Mouse (Mus musculus): ENCODE data around the gene 2010300C02Rik. TPM values are rescaled to one million over a fixed set of nuclear protein-coding genes. Genes with fewer than 3 reads are reported as not detected.

The 2010300C02Rik gene
- total RNA-seq, 2 experiments from 2014 or later, result 0.94 to 0.98 TPM

DNA sequence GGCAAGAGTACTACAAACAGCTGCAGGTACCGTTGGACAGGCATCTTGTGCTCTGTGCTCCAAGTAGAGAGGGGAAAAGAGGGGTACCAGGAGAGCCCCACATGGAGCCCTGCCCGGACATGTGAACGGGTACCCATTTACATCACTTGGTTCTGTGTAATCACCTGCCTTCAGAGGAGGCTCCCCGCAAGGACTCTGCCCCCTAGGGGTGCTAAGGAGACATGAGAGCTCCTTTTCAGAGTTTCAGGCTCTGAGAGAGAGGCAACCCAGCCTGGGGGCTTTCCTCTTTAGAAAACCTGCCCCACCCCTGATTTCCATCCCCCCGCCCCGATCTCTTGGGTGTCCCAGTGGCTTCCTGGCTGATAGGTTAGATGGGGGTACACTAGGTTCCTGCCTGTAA is 44.4 kb downstream of the 2010300C02Rik start:
- intact Hi-C loops (cut with DNase I), result loop anchor here (5.0 kb wide), 2 partner anchors 82 to 457 kb away; no protein-coding TSS in a partner anchor

DNA sequence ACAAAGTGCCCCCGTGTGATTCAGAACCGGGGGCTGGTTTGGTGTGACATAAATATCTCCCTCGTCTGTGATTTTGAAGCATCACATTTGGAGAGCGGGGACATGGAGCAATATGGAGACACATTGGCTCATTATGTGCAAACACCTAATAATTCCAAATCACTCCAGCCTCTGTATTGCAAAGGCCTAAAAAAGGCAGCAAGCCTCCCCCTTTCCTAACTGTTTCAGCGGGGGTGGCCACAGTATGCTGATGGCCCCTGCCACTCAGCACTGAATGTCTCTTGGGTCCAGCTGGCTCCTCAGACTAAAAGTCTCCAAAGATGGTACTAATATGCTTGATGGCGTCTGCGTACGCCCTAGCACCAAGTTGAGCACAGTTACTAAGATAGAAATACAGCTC is 45.6 kb downstream of the 2010300C02Rik start:
- no peak for DNase-seq
- intact Hi-C loops (cut with DNase I), result no loop called here

More for the DNA sequence above, 44.4 kb downstream of the 2010300C02Rik start:
- no peak for DNase-seq

DNA sequence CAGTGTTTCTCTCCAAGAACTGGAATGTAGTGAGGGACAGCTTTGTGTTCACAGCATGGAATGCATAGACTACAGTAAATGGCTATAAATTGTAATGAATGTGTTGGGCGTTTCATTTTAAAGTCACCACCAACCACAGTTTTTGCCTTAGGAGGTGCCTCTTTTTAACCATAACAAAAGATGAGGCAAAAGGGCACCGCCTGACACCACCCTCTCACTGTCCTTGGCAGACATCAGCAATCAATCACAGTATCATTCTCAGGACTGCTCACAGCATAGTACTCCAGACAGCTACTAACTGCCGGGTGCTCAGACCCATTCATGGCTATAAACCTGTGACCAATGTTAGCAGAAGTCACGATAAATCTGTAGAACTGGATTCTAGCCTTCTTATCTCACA is 48.6 kb downstream of the 2010300C02Rik start:
- no peak for DNase-seq
- intact Hi-C loops (cut with DNase I), result no loop called here

DNA sequence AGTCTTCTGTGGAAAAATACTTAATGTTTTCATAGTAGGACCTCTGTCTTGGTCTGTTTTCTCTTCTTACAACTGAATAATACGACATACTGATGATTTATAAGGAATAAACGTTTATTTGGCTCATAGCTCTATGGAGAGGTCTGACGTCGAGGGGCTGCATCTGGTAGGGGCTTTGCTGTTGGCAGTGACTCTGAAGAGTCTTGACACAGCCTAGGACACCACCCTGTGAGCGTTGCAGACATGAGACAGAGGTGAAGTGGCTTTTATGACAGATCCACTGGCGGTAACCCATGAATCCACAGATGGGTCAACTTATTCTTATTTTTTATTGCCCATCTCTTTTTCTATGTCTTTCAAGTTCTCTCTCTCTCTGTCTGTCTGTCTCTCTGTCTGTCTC is 52.5 kb downstream of the 2010300C02Rik start:
- no peak for DNase-seq
- intact Hi-C loops (cut with DNase I), result no loop called here

DNA sequence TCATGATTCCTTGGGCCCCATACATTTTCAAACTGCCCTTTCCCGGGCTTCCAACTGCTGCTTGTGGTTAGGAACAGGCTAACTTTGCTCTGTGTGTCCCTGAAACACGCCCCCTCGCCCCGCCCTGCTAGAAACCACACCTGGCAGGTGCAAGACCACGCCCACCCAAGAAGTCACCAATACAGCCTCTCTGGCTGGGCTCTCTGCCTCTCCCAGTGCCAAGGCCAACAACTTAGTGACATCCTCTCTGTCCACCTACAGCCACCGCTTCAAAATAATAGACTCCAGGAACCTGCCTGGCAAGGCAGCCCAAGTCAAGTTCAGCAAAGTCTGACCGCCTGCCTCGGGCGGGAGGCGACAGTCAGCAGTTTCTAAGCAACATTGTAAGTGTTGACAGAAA is 53.3 kb downstream of the 2010300C02Rik start:
- intact Hi-C loops (cut with DNase I), result no loop called here
- no peak for DNase-seq

DNA sequence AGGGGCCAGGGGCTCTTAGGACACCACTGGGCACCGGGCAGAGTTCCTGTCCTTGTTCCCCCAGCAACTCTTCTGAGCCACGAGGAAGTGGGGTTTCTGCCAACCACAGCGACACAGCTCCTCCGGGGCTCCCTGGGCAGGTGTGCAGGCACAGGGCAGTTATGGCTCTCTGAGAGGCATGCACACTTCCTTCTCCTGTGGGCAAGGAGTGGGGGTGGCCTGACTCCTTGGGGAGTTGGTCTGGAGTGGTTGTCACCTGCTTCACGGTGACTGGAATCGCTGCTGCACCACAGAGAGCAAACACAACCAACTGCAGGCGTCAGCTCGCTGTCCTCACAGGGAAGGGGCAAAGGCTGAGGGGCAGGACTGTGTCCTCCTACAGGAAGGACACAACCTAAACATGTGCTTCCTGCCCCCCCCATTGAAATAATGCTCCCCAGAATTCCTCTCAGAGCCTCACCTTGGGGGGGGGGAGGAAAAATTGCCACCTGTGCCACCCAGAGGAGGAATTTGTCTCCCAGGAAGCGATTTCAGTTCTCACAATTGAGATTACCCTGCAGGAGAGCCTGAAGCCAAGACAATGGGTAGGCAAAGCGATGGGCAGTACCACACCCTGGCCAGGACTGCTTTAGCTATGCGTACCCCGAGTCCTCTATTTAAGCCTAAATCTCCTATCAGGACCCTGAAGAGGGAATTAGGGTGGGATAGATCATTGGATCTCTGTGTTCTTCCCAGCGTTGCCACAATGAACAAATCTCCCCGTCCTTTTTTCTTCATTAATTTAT is 54.2 kb downstream of the 2010300C02Rik start:
- intact Hi-C loops (cut with DNase I), result no loop called here
- no peak for DNase-seq

DNA sequence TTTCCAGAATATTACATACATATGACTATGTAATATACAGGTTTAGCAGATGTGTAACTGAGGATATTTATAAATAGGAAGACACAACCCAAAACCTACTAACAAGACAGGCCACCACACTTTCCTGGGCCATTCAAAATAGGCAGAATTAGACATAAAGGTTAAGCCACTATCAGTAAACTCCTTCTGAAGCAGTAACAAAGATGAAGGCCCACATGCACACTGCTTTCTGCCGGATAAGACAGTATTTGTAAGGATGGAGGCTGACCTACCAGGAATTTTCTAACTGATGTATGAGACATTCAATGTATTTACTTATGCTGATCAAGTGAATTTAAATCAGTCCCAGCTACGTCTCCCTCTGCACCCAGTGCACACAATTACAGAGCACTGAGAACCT is 55.4 kb downstream of the 2010300C02Rik start:
- intact Hi-C loops (cut with DNase I), result no loop called here

DNA sequence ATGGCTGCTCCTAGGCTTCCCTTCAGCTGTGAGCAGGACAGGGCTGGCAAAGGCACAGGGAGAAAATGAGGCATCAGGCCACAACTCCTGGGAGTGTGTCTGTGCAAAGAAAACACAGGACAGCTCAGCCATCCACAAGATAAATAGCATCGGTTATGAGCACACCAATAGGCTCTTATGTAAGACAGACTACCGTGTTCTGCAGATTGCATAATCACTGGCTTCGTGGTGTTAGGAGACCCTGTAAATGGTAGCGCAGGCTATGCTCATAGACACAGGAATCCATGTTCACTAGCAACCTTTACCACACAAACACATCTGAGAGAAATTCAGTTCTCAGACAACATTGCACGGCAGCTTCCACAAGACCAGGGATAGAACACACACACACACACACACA is 56.3 kb downstream of the 2010300C02Rik start:
- intact Hi-C loops (cut with DNase I), result no loop called here
- DNase-seq, result no peak

More for the DNA sequence above, 55.4 kb downstream of the 2010300C02Rik start:
- no peak for DNase-seq

DNA sequence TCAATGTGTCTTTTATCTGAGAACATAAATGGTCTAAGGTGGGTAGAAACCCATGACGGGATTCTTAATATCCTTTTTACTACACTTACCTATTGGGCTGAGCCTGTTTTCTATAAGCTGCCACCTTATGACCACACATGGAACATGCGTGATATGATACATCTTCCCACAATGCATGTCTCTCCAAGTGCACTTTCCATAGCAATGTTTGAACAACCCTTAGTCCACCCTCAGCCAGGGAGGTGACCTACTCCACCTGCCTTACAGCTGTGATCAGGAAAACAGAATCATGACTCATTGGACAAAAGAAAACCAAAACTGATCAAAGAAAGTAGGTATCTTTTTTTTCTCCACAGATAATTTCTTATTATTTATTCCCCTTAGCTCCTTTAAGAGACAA is 63.9 kb downstream of the 2010300C02Rik start:
- no peak for DNase-seq
- intact Hi-C loops (cut with DNase I), result no loop called here

DNA sequence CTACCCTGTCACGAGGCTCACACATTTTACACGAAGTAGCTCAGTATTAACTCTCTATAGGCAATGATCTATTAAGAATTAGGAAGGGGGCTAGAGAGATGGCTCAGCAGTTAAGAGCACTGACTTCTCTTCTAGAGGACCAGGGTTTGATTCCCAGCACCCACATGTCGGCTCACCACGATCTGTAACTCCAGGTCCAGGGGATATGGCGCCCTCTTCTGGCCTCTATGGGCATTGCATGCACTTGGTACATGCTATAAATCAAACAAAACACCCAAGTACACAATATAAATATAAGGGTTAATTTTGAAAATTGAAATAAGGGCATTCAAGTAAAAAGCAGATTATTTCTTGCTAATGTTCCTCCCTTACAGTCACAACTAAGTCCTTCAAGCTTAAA is 65.9 kb downstream of the 2010300C02Rik start:
- intact Hi-C loops (cut with DNase I), result no loop called here
- no peak for DNase-seq

DNA sequence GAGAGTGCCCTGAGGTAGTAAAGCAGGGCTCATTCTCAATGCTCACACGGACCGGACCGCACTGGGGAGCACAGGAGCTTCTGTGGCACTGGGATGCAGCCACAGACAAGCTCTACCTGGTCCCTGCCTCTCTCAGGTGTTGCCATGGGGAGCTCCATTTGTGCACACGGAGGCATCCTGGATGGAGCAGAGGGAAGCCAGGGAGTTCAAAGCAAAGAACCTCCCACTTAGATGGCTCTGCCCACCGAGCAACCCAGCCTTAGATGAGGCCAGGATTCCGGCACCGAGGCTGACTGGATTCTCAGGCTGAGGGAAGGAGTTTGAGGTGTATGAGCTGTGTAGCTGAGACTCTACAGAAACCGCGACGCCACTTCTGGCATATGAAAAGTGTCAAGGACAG is 72.8 kb downstream of the 2010300C02Rik start:
- intact Hi-C loops (cut with DNase I), result no loop called here
- DNase-seq, result no peak

DNA sequence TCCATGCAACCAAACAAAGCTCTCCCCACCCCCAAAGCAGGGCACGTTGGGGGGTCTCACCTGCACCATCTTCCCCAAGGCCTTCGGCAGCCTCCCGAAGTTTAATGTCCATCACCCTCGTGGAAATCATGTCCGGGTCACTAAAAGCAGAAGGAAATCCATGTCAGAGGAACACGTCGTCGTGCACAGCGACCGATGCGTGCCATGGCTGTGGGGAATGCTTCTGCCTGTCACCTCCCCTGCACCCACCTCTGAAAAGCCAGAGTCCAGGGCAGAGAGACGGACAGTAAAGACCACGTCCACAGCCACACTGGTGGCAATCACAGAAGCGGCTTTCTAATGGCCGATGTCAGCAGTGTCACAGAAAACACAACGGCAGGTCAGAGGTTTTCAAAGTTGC is 75.4 kb downstream of the 2010300C02Rik start:
- DNase-seq, result no peak
- intact Hi-C loops (cut with DNase I), result no loop called here

DNA sequence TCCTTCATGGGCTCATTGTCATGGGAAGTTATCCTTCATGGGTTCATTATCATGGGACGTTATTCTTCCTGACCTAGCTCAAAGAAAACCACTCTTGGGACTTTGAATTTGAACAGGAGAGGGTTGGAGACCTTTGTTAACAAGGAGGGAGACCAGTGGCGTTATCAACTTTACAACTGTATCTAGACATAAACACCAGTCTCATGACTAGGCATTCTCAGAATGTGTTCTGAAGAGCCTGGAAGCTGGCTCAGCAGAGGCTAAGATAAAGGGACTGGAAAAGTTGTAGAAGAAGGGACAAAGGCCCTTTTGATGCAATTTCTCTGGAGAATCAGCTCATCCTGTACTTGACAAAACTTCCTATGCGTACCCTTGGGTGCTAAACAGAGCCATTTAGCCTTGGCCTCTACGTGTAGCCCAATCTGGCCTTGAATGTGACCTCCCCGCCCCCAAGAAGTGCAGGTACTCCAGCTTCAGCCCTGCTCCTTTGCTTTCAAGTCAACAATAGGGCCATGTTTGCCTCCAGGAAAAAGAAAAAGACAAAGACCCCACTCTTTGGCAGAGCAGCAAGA is 76.0 kb downstream of the 2010300C02Rik start:
- DNase-seq, result no peak
- intact Hi-C loops (cut with DNase I), result no loop called here

DNA sequence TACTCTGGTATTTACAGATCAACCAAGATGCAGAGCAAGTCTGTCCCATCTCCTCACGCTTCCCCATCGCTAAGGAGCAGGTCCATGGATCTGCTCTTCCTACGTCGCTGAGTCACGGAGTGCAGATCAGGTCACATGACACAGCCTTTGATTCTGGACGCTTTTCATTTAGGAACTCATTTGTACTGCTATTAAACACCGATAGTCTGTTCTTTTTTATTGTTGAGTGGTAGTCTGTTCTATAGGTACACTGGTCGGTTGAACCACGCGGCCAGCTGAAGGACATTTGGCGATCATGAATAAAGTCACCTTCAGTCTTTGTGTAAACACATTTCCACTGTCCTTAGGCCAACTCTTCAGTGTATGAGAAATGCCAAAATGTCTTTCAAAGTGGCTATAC is 78.5 kb downstream of the 2010300C02Rik start:
- intact Hi-C loops (cut with DNase I), result no loop called here
- DNase-seq, result no peak

DNA sequence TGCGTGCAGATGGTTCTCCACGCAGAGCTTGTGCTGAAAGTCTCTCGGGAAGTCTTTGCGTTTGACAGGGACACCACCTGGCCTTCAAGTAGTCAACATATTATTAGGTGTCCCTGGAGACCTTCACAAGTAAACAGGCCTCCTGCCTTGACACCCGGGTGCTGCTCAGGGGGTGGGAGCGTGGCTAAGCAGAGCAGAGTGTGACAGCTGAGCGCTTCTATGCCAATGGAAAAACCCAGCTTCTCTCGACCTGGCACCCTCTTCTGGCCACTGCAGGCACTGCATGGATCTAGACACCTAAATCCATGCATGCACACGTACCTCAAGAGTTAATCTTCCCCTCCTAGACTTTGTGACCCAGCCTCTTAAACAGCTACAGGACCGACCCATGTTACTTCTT is 80.8 kb downstream of the 2010300C02Rik start:
- DNase-seq, result peak; percentile 83 to 87
- intact Hi-C loops (cut with DNase I), result loop anchor here (1.0 to 10.0 kb wide), 2 partner anchors 366 to 854 kb away; no protein-coding TSS in a partner anchor

DNA sequence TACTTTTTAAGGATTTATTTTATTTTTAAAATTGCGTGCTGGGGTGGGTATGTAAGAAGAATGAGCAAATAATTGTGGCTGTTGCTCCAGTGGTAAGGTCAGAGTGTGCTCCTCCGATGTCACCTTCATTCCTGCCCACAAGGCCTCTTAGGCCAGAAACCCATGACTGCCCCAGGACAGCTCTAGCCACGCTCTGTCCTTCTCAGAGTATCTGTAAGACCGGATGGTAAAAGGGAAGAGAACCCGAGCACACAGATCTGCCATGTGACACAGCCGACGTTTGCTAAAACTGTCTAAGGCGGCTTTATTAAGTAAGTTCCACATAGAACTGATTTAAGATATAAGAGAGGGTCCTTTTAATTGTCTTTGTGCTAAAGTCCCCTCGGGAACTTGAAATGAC is 81.3 kb downstream of the 2010300C02Rik start:
- intact Hi-C loops (cut with DNase I), result loop anchor here (10.0 kb wide), 1 partner anchor 854 kb away; no protein-coding TSS in a partner anchor
- no peak for DNase-seq

DNA sequence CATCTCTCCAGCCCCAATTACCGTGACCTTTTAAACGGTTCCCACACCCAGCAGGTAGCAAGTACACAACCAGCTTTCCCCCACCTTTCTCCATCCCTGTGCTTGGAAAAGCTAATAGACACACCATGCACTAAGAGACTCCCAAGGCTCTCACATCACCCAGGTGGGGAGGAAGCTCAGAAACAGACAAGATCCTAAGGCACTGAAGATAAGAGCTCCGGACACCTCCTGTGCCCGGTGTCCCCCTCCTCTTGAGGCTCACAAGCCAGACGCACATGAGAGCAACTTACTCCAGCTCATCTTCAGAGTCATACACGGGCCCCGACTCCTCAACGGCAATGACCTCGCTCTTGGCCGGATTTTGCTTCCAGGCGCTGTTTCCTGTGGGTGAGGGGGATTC is 82.3 kb downstream of the 2010300C02Rik start:
- intact Hi-C loops (cut with DNase I), result loop anchor here (2.0 to 10.0 kb wide), 3 partner anchors 167 to 853 kb away; no protein-coding TSS in a partner anchor
- DNase-seq, result no peak

DNA sequence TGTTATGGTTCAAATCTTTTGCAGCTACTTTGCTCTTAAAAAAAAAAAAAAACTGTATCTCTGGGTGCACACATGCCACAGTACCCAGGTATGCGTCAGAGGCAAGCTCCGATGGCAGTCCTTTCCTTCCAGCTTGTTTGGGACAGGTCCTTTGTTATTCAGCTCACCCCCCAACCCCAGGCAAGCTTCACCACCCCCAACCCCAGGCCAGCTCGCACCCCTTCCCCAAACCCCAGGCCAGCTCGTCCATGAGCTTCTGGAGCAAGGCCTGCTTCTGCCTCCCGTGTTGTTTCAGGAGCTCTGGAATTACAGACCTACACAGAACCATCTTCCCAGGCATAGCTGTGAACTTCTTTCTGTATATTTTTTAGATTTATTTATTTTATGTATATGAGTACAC is 83.1 kb downstream of the 2010300C02Rik start:
- intact Hi-C loops (cut with DNase I), result loop anchor here (1.0 to 10.0 kb wide), 4 partner anchors 166 to 852 kb away; no protein-coding TSS in a partner anchor
- DNase-seq, result no peak

DNA sequence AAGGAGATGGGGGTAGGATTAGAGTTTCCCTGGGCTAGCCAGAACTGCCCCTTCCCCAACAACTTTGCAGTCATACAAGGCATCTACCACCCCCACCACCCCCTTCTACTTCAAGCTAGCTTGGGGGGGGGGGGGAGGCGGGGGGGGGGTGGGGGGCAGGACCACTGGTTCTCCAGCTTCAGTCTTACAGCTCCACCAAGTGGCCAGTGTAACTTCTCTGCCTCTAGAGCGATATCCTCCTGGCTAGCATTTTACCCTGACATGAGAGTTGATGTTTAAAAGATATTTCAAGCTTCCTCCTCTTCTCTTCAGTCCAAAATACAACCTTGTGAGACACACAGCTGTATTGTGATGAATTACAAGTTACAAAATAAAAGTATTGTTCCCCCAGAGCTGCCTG is 83.7 kb downstream of the 2010300C02Rik start:
- intact Hi-C loops (cut with DNase I), result loop anchor here (1.0 to 10.0 kb wide), 4 partner anchors 165 to 851 kb away; no protein-coding TSS in a partner anchor
- DNase-seq, result peak in 1 of 2 experiments; percentile 51

DNA sequence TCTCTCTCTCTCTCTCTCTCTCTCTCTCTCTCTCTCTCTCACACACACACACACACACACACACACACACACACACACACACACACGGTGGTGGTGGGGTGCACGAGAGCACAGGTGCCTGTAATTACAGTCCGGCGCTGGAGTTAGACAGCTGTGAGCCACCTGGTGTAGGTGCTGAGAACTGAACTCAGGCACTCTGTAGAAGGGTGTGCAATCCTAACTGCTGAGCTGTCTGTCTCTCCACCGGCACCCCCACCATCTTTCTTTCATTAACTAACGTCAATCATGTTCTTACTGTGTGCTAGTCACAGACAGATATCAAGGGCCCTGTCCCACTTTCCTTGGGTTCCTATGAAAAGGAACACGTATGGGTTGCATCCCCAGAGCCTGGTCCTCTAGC is 84.2 kb downstream of the 2010300C02Rik start:
- intact Hi-C loops (cut with DNase I), result loop anchor here (1.0 to 10.0 kb wide), 4 partner anchors 165 to 851 kb away; no protein-coding TSS in a partner anchor

DNA sequence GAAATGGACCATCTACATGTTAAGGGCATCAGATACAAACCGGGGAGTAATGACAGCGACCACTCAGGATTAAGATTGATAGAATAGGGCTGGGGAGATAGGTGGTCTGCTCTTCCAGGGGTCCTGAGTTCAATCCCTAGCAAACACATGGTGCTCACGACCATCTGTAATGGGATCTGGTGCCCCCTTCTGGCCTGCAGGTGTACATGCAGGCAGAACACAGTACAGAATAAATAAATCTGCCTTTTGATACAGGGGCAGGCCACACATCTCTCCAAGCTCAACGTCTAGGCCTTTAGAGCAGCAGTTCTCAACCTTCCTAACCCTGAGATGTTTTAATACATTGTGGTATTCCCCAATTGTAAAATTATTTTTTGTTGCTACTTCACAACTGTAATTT is 85.2 kb downstream of the 2010300C02Rik start:
- DNase-seq, result peak; percentile 59 to 67
- intact Hi-C loops (cut with DNase I), result loop anchor here (10.0 kb wide), 1 partner anchor 850 kb away; no protein-coding TSS in a partner anchor

More for the DNA sequence above, 84.2 kb downstream of the 2010300C02Rik start:
- DNase-seq, result no peak
